Mouse (Mus musculus) thymus, postnatal 0 days (tissue): ENCODE data around the gene 1700016D06Rik. TPM values are rescaled to one million over a fixed set of nuclear protein-coding genes. Genes with fewer than 3 reads are reported as not detected.

ENCODE experiments used
- DNase-seq: peaks from one replicate; pipeline ENCODE4 v3.0.0-alpha.2; 2015; ENCODE audit warnings: low spot score
- polyA plus RNA-seq: library from polyadenylated mRNA; unstranded; fragments of >200 nt; fragmentation: Nextera tagmentation; extraction: Ambion mirVana; gene quantifications from 2 replicates; pipeline ENCODE4 v1.2.1, GENCODE M21; 2015

1700016D06Rik gene
- not detected in 2 replicates for polyA plus RNA-seq

GRCm38 (mm10) chr8:11701033-11701362 is at the start of gene 1700016D06Rik:
1700016D06Rik (minus strand) TSS chr8:11701063.
- no peak for DNase-seq

GRCm38 (mm10) chr8:11749472-11749871 is 48.6 kb upstream of the 1700016D06Rik start:
- no peak for DNase-seq

- DNase-seq: no peak
Observed at GRCm38 (mm10) chr8:11746850-11747600, 46.2 kb upstream of the 1700016D06Rik start.

- DNase-seq: no peak
Observed at GRCm38 (mm10) chr8:11743580-11743979, 42.7 kb upstream of the 1700016D06Rik start.

- DNase-seq: no peak
Observed at GRCm38 (mm10) chr8:11740857-11741256, 40.0 kb upstream of the 1700016D06Rik start.

GRCm38 (mm10) chr8:11739082-11739481 is 38.2 kb upstream of the 1700016D06Rik start:
- DNase-seq: no peak

GRCm38 (mm10) chr8:11737096-11737495 is 36.2 kb upstream of the 1700016D06Rik start:
- no peak for DNase-seq

- no peak for DNase-seq
Observed at GRCm38 (mm10) chr8:11735672-11736235, 34.9 kb upstream of the 1700016D06Rik start.

GRCm38 (mm10) chr8:11730271-11730940 is 29.5 kb upstream of the 1700016D06Rik start:
- DNase-seq: no peak

GRCm38 (mm10) chr8:11728482-11729295 is 27.8 kb upstream of the 1700016D06Rik start:
- no peak for DNase-seq

- no peak for DNase-seq
Observed at GRCm38 (mm10) chr8:11727651-11728481, 27.0 kb upstream of the 1700016D06Rik start, which contains the start of gene Arhgef7. Arhgef7 (plus strand) TSS chr8:11727721.

- DNase-seq: no peak
Observed at GRCm38 (mm10) chr8:11727273-11727650, 26.4 kb upstream of the 1700016D06Rik start.

- no peak for DNase-seq
Observed at GRCm38 (mm10) chr8:11717194-11717593, 16.3 kb upstream of the 1700016D06Rik start.

GRCm38 (mm10) chr8:11712244-11712643 is 11.4 kb upstream of the 1700016D06Rik start:
- peak; percentile 31 for DNase-seq

- no peak for DNase-seq
Observed at GRCm38 (mm10) chr8:11710415-11710814, 9.6 kb upstream of the 1700016D06Rik start.

- no peak for DNase-seq
Observed at GRCm38 (mm10) chr8:11709542-11709941, 8.7 kb upstream of the 1700016D06Rik start.

GRCm38 (mm10) chr8:11708815-11709214 is 8.0 kb upstream of the 1700016D06Rik start:
- DNase-seq: no peak

- DNase-seq: no peak
Observed at GRCm38 (mm10) chr8:11707701-11708100, 6.8 kb upstream of the 1700016D06Rik start.

- no peak for DNase-seq
Observed at GRCm38 (mm10) chr8:11705818-11706217, 5.0 kb upstream of the 1700016D06Rik start.

GRCm38 (mm10) chr8:11704716-11705420 is 4.0 kb upstream of the 1700016D06Rik start:
- DNase-seq: no peak
